Mouse (Mus musculus) intestine, embryonic 15.5 days (tissue): ENCODE data around the gene Prf1. TPM values are rescaled to one million over a fixed set of nuclear protein-coding genes. Genes with fewer than 3 reads are reported as not detected.
A peak's percentile ranks its signal among the peaks of the same experiment; 100 is the strongest.

Source experiments
- ATAC-seq: fragments of 200-750 bp; cut with Nextera tagmentation; 2 replicates; pipeline ENCODE4 v1.8.0; 2017; ENCODE audit warnings: moderate TSS enrichment, moderate library complexity
- H3K27ac ChIP-seq: fragments of 300-500 bp; sonication (generic); 2 replicates; pipeline ENCODE4 v1.5.1; 2015; ENCODE audit warnings: mild to moderate bottlenecking, inconsistent platforms
- H3K27me3 ChIP-seq: fragments of 300-500 bp; sonication (generic); replicated peaks from 2 replicates; pipeline ENCODE4 v1.6.1; 2015; ENCODE audit warnings: inconsistent platforms
- H3K36me3 ChIP-seq: fragments of 300-500 bp; sonication (generic); 2 replicates; pipeline ENCODE4 v1.6.1; 2015; ENCODE audit warnings: inconsistent platforms
- H3K4me1 ChIP-seq: fragments of 300-500 bp; sonication (generic); replicated peaks from 2 replicates; pipeline ENCODE4 v1.6.1; 2015; ENCODE audit warnings: inconsistent platforms
- H3K4me2 ChIP-seq: fragments of 300-500 bp; sonication (generic); replicated peaks from 2 replicates; pipeline ENCODE4 v1.6.1; 2015; ENCODE audit warnings: mild to moderate bottlenecking, inconsistent platforms
- H3K4me3 ChIP-seq: fragments of 300-500 bp; sonication (generic); replicated peaks from 2 replicates; pipeline ENCODE4 v1.5.1; 2015; ENCODE audit warnings: inconsistent platforms
- H3K9ac ChIP-seq: fragments of 300-500 bp; sonication (generic); 2 replicates; pipeline ENCODE4 v1.6.1; 2015; ENCODE audit warnings: inconsistent platforms
- H3K9me3 ChIP-seq: fragments of 300-500 bp; sonication (generic); 2 replicates; pipeline ENCODE4 v1.6.1; 2016; ENCODE audit warnings: inconsistent platforms
- WGBS: fragments of 180-500 bp; shearing (Covaris S2); methylation state at CpG from one replicate; pipeline ENCODE4 v1.1.7; 2015; 5-methylcytosine and 5-hydroxymethylcytosine counted together
- polyA plus RNA-seq: library from polyadenylated mRNA; unstranded; fragments of >200 nt; fragmentation: Nextera tagmentation; extraction: Ambion mirVana; gene quantifications from 2 replicates; pipeline ENCODE4 v1.2.1, GENCODE M21; 2015

The Prf1 gene
- polyA plus RNA-seq, 1 experiment from 2014 or later, result not detected

DNA sequence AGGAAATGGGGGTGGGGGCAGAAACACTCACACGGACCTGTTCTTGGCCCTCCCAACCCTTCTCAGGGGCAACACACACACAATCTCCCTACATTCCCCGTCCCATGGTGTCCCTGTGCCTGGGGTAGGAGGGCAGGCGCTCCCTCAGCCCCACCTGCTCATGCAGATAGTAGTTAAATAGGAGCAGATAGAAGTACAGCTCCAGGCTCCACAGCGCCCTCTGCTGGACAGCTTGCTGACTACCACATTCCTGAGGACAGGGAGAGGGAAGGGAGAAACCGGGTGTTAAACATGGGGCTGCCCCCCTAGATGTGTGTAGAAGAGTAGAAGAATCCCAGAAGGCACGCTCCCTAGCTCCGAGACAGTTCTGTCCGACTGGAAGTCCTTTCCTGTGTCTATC is 46.3 kb downstream of the Prf1 start:
- no peak overlapping the region for H3K9ac ChIP-seq
- no peak overlapping the region for H3K4me3 ChIP-seq
- no peak for ATAC-seq
- H3K9me3 ChIP-seq, result no peaks in the 10 kb centered on the region
- H3K4me2 ChIP-seq, result no peak overlapping the region
- 64% methylated on average over 8 of the region's 8 CpGs for WGBS
- H3K27ac ChIP-seq, result no peak overlapping the region
- H3K27me3 ChIP-seq, result no peaks in the 10 kb centered on the region
- H3K4me1 ChIP-seq, result peaks cover 12% of the 10 kb centered on the region
- H3K36me3 ChIP-seq, result peaks cover 3% of the 10 kb centered on the region; the same call in 1 of the 2 replicates

DNA sequence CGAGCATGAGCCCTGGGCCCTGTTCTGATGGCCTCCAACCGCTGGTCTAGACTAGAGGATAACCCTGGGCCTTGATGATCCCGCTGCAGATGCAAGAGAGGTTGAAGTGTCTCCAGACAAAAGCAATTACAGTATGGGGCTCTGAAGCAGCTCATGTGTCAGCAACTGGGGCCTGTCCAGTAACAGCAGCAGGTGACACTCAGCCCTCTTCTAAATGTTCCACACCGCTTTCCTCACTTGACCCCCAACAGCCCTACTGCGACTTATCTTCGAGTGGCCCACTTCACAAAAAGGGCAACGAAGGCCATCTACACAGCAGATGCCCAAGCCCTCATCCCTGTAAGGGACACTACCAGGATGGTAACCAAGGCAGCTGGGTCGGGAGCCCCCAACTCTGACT is 47.5 kb downstream of the Prf1 start:
- H3K9ac ChIP-seq, result no peak overlapping the region
- H3K9me3 ChIP-seq, result no peaks in the 10 kb centered on the region
- H3K27ac ChIP-seq, result no peak overlapping the region
- peaks cover 10% of the 10 kb centered on the region; the same call in 1 of the 2 replicates for H3K36me3 ChIP-seq
- H3K4me1 ChIP-seq, result peaks cover 12% of the 10 kb centered on the region
- H3K4me2 ChIP-seq, result no peak overlapping the region
- ATAC-seq, result no peak
- 71% methylated on average over 8 of the region's 8 CpGs for WGBS
- H3K27me3 ChIP-seq, result no peaks in the 10 kb centered on the region
- no peak overlapping the region for H3K4me3 ChIP-seq

DNA sequence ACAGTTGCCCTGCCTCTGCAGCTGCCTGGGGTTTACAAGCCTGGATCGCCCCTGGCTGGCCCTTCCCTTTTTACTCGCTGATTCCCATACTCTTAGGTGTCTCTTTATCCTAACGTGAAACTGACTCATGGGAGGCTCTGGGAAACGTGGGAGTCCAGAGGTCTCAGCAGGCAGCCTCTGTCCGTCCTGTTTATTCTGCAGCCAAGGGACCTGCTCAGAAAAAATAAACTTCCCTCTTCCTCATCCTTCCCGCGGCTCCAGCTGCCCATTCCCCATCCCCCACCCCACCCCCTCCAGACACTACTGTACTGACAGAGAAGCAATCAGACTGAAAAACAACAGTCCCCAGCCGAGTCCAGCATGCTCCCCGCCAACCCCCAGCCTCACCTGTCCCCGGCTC is 48.7 kb downstream of the Prf1 start:
- peaks cover 12% of the 10 kb centered on the region for H3K4me1 ChIP-seq

DNA sequence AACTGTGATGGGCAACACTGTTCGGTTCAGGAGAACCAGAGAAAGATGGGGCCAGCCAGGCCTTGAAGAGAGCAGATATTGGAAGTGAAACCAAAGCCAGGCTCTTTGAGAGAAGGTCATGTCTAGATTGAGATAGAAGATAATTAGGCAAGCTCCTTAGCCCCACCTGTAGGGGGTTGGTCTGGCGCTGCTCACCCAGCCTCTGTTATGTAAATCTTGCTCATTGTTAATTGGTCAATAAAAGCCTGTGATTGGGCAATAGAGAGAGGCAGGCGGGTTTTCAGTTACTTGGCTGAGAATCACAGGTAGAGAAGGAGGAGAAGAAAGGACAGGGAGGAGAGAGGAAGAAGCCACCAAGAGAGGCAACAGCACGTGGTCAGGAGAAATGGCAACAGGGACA is 53.6 kb downstream of the Prf1 start:
- Histone ChIP-seq H3K4me3 (no peak overlapping the region), H3K4me1 (peaks cover 6% of the 10 kb centered on the region), H3K36me3 (peaks cover 6% of the 10 kb centered on the region; the same call in 1 of the 2 replicates), H3K9ac (no peak overlapping the region), H3K27ac (no peak overlapping the region), H3K9me3 (no peaks in the 10 kb centered on the region), H3K4me2 (no peak overlapping the region), H3K27me3 (no peaks in the 10 kb centered on the region)
- no peak for ATAC-seq
- 76% methylated on average over 4 of the region's 4 CpGs for WGBS

More for the DNA sequence above, 48.7 kb downstream of the Prf1 start:
- Histone ChIP-seq H3K4me3 (no peak overlapping the region), H3K36me3 (peaks cover 10% of the 10 kb centered on the region; the same call in 1 of the 2 replicates), H3K9ac (no peak overlapping the region), H3K9me3 (no peaks in the 10 kb centered on the region), H3K27me3 (no peaks in the 10 kb centered on the region), H3K4me2 (no peak overlapping the region), H3K27ac (0 out of 2 replicates have a peak overlapping the region, but pooled peaks have one; percentile 9)
- ATAC-seq, result peak; percentile 49
- WGBS, result 18% methylated on average over 10 of the region's 10 CpGs

Other genes with a start within 250 kb of the Prf1 start
- 207 and 233 TPM in 2 replicates for gene Pcbd1, start 208.5 kb upstream of the Prf1 start, polyA plus RNA-seq
- gene Sgpl1, start 150.1 kb upstream of the Prf1 start, polyA plus RNA-seq, result 77.1 and 81.1 TPM in 2 replicates
- gene Tbata, start 125.9 kb upstream of the Prf1 start, polyA plus RNA-seq, result not detected in 2 replicates
- gene Adamts14, start 24.4 kb upstream of the Prf1 start, polyA plus RNA-seq, result 0.66 and 0.78 TPM in 2 replicates
- gene Pald1, start 85.7 kb downstream of the Prf1 start, polyA plus RNA-seq, result 14.5 and 16.3 TPM in 2 replicates
- 0.09 and 0.20 TPM in 2 replicates for gene Nodal, start 120.1 kb downstream of the Prf1 start, polyA plus RNA-seq
- gene Eif4ebp2, start 154.8 kb downstream of the Prf1 start, polyA plus RNA-seq, result 74.4 and 80.6 TPM in 2 replicates
- 5.6 and 5.9 TPM in 2 replicates for gene Lrrc20, start 178.0 kb downstream of the Prf1 start, polyA plus RNA-seq